11 mouse cellular contexts compared by ENCODE assay signal in genomic region chr2:168584857-168585256, GRCm38 (mm10). TPM values are rescaled to one million over a fixed set of nuclear protein-coding genes. Genes with fewer than 3 reads are reported as not detected.
A peak's percentile ranks its signal among the peaks of the same experiment; 100 is the strongest.
DNase-seq lines count a peak whose midpoint lies in the region; ATAC-seq lines count a peak whose summit lies in the region.
"Had no signal": no experiment of that assay in that cellular context is flagged by ENCODE, and none has a peak within 500 bp of the region (broad histone marks: within the 10 kb centered on the region; RNA-seq: fewer than 3 reads in every experiment).

No protein-coding gene starts in this region.

- H3K4me3 ChIP-seq in heart, embryonic 13.5 days = no peak overlapping the region
- H3K4me3 ChIP-seq: limb, embryonic 15.5 days had no signal

- no peaks in the 10 kb centered on the region for H3K9me3 ChIP-seq in heart, embryonic 13.5 days
- H3K9me3 ChIP-seq: limb, embryonic 15.5 days had no signal

- H3K27ac ChIP-seq in heart, embryonic 13.5 days (replicated peaks) = peak overlapping the region; percentile 94
- H3K27ac ChIP-seq: limb, embryonic 15.5 days had no signal

- H3K4me2 ChIP-seq in heart, embryonic 13.5 days = peak overlapping the region; percentile 29
- H3K4me2 ChIP-seq: limb, embryonic 15.5 days had no signal

- intact Hi-C loops in left cerebral cortex, postnatal 36 days (cut with DNase I) = no loop called here

- DNase-seq in heart, adult 11 months = peak; percentile 97
- no peak for DNase-seq in heart, adult 8-10 months (ENCODE audit: low spot score)
- DNase-seq in MN1 (ENCODE audit: low spot score) = peak; percentile 27
- DNase-seq in cerebellum, adult 8-10 months = peak; percentile 87
- no peak for DNase-seq in left cerebral cortex, postnatal 36 days (ENCODE audit: low spot score in 2 of 2)

- H3K9ac ChIP-seq in heart, embryonic 13.5 days = peak overlapping the region; percentile 59; the same call in 1 of the 2 replicates
- H3K9ac ChIP-seq: limb, embryonic 15.5 days had no signal

- no peaks in the 10 kb centered on the region; the same call in 1 of the 2 replicates for H3K36me3 ChIP-seq in heart, embryonic 13.5 days
- H3K36me3 ChIP-seq: limb, embryonic 15.5 days had no signal

- WGBS in heart, embryonic 13.5 days = 57% methylated on average over 6 of the region's 6 CpGs

- peaks cover 93% of the 10 kb centered on the region for H3K4me1 ChIP-seq in heart, embryonic 13.5 days

- H3K27me3 ChIP-seq in heart, embryonic 13.5 days (replicated peaks) = peaks cover 8% of the 10 kb centered on the region

- ATAC-seq in heart, embryonic 13.5 days (ENCODE audit: extremely low read depth, insufficient number of reproducible peaks, low FRiP score, low TSS enrichment) = peak; percentile 34; the same call in 1 of the 2 replicates
- ATAC-seq in monocyte, adult 5-6 weeks (replicated peaks; ENCODE audit: insufficient number of reproducible peaks, low FRiP score, low TSS enrichment, poor library complexity, severe bottlenecking) = no peak
- no peak for ATAC-seq in CD4-positive, CD25-positive, alpha-beta regulatory T cell, adult 4 months
- ATAC-seq: lung, postnatal 0 days; midbrain, embryonic 16.5 days had no signal

RNA-seq across cellular contexts. Expression of gene Nfatc2, which starts 16.6 kb away (rescaled TPM):
- 10 to 100 TPM in 3 of 4 experiments, 1 to 10 TPM in 1; 9.8 to 19.2 (median 16.3) TPM for total RNA-seq in heart, adult 8-10 months (2022)
- 9.3 and 10.1 TPM in 2 replicates for polyA plus RNA-seq in heart, embryonic 13.5 days (2015; fragmentation: Nextera tagmentation; extraction: Ambion mirVana)
- 3.8 to 13.0 TPM (median 6.1 TPM) in 3 replicates for total RNA-seq in monocyte, adult 5-6 weeks (2017)
- 10 to 100 TPM; 20.9 to 22.6 TPM for polyA plus RNA-seq in CD4-positive, CD25-positive, alpha-beta regulatory T cell, adult 4 months (2017; shearing (Covaris generic))
- 10 to 100 TPM in 1 of 2 experiments, 1 to 10 TPM in 1; 9.5 to 12.5 TPM for total RNA-seq in left cerebral cortex, postnatal 36 days (2021)

Comparison
In these comparisons a context has a peak if more than half of its experiments do, and no peak if none do; other contexts are left out.
1. DNase-seq: peak in heart, adult 11 months (single experiment), MN1 (single experiment) and cerebellum, adult 8-10 months (single experiment); none in heart, adult 8-10 months (single experiment) and left cerebral cortex, postnatal 36 days (0 of 2).